Mouse (Mus musculus): Measurements from ENCODE around the gene 4931422A03Rik.

GRCm38 (mm10) chr2:103975904-103976303, 52.3 kb downstream of the 4931422A03Rik start:
- TF ChIP-seq POLR2A (IDR thresholded peaks at IDR 0.05; ENCODE audit: insufficient read depth, low read depth, low read length) (no peak), EP300 (IDR thresholded peaks at IDR 0.05; ENCODE audit: insufficient read depth, low read depth, low read length) (no peak), CTCF (IDR thresholded peaks at IDR 0.05) (no peak)

Data from heart, adult 2 months (tissue).